ENCODE assay signal across 33 mouse cellular contexts in the genomic region with DNA sequence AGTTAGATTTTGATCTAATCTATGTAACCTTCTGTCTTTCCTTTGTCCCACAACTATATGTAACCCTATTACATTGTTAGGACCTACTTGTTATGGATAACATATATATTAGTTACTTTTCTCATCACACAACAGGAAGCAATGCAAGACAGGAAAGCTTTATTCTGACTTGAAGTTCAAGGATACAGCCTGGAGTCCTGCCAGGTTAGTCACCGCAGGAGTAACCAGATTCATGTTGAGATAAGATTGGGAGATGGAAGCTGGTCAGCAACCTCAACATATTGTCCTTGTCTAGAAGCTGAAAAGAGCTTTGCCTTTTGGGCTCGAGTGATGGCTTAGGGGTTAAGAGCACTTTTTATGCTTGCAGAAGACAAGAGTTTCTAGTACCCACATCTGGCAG. TPM values are rescaled to one million over a fixed set of nuclear protein-coding genes. Genes with fewer than 3 reads are reported as not detected.
DNase-seq lines count a peak whose midpoint lies in the region; ATAC-seq and TF ChIP-seq lines count a peak whose summit lies in the region.
"Had no signal": no experiment of that assay in that cellular context is flagged by ENCODE, and none has a peak within 500 bp of the region (broad histone marks: within the 10 kb centered on the region; RNA-seq: fewer than 3 reads in every experiment).

No protein-coding gene starts in this region.

- DNase-seq in adrenal gland, postnatal 10 days, result peak; percentile 38
- DNase-seq in adrenal gland, adult 8-10 months, result no peak
- peak; percentile 83 for DNase-seq in 416B (ENCODE audit: low read depth)
- DNase-seq in adrenal gland, postnatal 14 days, result peak; percentile 42
- DNase-seq in hindbrain, postnatal 0 days (ENCODE audit: low spot score), result no peak
- DNase-seq: B cell, adult 2 months; cerebellum, adult 11-12 months; cerebellum, adult 8-10 months; cerebellum, postnatal 10 days; cerebellum, postnatal 36 days; embryo, embryonic 11 days; gastrocnemius, postnatal 10 days; gastrocnemius, postnatal 36 days; heart, postnatal 10 days; heart, postnatal 36 days; kidney, adult 18-20 months; kidney, adult 9 months had no signal

- no peaks in the 10 kb centered on the region for H3K36me3 ChIP-seq in hindbrain, postnatal 0 days (ENCODE audit: insufficient read depth, low read length)
- H3K36me3 ChIP-seq: embryonic facial prominence, embryonic 10.5 days; embryonic facial prominence, embryonic 13.5 days; forebrain, embryonic 12.5 days; forebrain, embryonic 15.5 days; heart, embryonic 12.5 days; heart, embryonic 15.5 days; hindbrain, embryonic 10.5 days; hindbrain, embryonic 13.5 days had no signal

- no peak overlapping the region for H3K27ac ChIP-seq in hindbrain, postnatal 0 days
- H3K27ac ChIP-seq: embryonic facial prominence, embryonic 10.5 days; embryonic facial prominence, embryonic 13.5 days; forebrain, embryonic 12.5 days; forebrain, embryonic 15.5 days; heart, embryonic 15.5 days; hindbrain, embryonic 10.5 days; hindbrain, embryonic 13.5 days had no signal

- WGBS in hindbrain, postnatal 0 days, result 68% methylated on average over 2 of the region's 2 CpGs

- H3K9ac ChIP-seq in hindbrain, postnatal 0 days (replicated peaks; ENCODE audit: low read length), result no peak overlapping the region
- H3K9ac ChIP-seq: embryonic facial prominence, embryonic 13.5 days; forebrain, embryonic 12.5 days; forebrain, embryonic 15.5 days; heart, embryonic 12.5 days; heart, embryonic 15.5 days; hindbrain, embryonic 13.5 days had no signal

- no peak for TF ChIP-seq CTCF in hindbrain, postnatal 0 days (IDR thresholded peaks at IDR 0.05; ENCODE audit: low read depth)

- no peak for ATAC-seq in hindbrain, postnatal 0 days
- no peak for ATAC-seq in CD4-positive, CD25-positive, alpha-beta regulatory T cell, adult 4 months
- ATAC-seq: activated CD4-positive, CD25-positive, alpha-beta regulatory T cell, adult 4 months; forebrain, embryonic 15.5 days; hindbrain, embryonic 16.5 days; inflammation-experienced regulatory T-cells, adult 6 months; intestine, embryonic 16.5 days had no signal

- H3K4me1 ChIP-seq in hindbrain, postnatal 0 days (ENCODE audit: insufficient read depth, low read length), result no peaks in the 10 kb centered on the region
- H3K4me1 ChIP-seq: embryonic facial prominence, embryonic 10.5 days; embryonic facial prominence, embryonic 13.5 days; forebrain, embryonic 12.5 days; forebrain, embryonic 15.5 days; heart, embryonic 12.5 days; heart, embryonic 15.5 days; hindbrain, embryonic 10.5 days; hindbrain, embryonic 13.5 days had no signal

- no peaks in the 10 kb centered on the region for H3K9me3 ChIP-seq in hindbrain, postnatal 0 days (ENCODE audit: low read length)
- H3K9me3 ChIP-seq: embryonic facial prominence, embryonic 10.5 days; embryonic facial prominence, embryonic 13.5 days; forebrain, embryonic 12.5 days; forebrain, embryonic 15.5 days; heart, embryonic 15.5 days; hindbrain, embryonic 10.5 days had no signal

- H3K27me3 ChIP-seq in hindbrain, postnatal 0 days (ENCODE audit: insufficient read depth, low read length), result no peaks in the 10 kb centered on the region
- H3K27me3 ChIP-seq: embryonic facial prominence, embryonic 13.5 days; forebrain, embryonic 12.5 days; forebrain, embryonic 15.5 days; heart, embryonic 12.5 days; heart, embryonic 15.5 days; hindbrain, embryonic 13.5 days had no signal

- H3K4me3 ChIP-seq in hindbrain, postnatal 0 days (ENCODE audit: low read length), result no peak overlapping the region
- H3K4me3 ChIP-seq: embryonic facial prominence, embryonic 10.5 days; embryonic facial prominence, embryonic 13.5 days; erythroblast, embryonic 14.5 days; forebrain, embryonic 12.5 days; forebrain, embryonic 15.5 days; heart, embryonic 12.5 days; heart, embryonic 15.5 days; hindbrain, embryonic 10.5 days; hindbrain, embryonic 13.5 days had no signal

- no peak overlapping the region for H3K4me2 ChIP-seq in hindbrain, postnatal 0 days (ENCODE audit: low read depth, low read length)
- H3K4me2 ChIP-seq: embryonic facial prominence, embryonic 13.5 days; forebrain, embryonic 12.5 days; forebrain, embryonic 15.5 days; heart, embryonic 12.5 days; heart, embryonic 15.5 days; hindbrain, embryonic 13.5 days had no signal

RNA-seq across cellular contexts. Expression of a gene that starts 30.3 kb away (rescaled TPM):
- total RNA-seq in adrenal gland, postnatal 10 days (2021), result 1 to 10 TPM; 4.5 to 4.9 TPM
- total RNA-seq in adrenal gland, adult 8-10 months (2022), result 10 to 100 TPM in 1 of 4 experiments, 1 to 10 TPM in 3; 8.0 to 10.3 (median 9.1) TPM
- total RNA-seq in adrenal gland, postnatal 14 days (2021), result 5.3 and 6.6 TPM in 2 replicates
- total RNA-seq in hindbrain, postnatal 0 days (2014; rRNA removed), result 4.3 and 6.5 TPM in 2 replicates
- polyA plus RNA-seq in hindbrain, postnatal 0 days (2015; fragmentation: Nextera tagmentation; extraction: Ambion mirVana), result 5.1 and 6.3 TPM in 2 replicates
- not detected for polyA plus RNA-seq in CD4-positive, CD25-positive, alpha-beta regulatory T cell, adult 4 months (2017; shearing (Covaris generic))
- total RNA-seq: granulocyte monocyte progenitor cell, adult 5-6 weeks had no signal
- polyA plus RNA-seq: erythroblast, embryonic 14.5 days had no signal

RNA-seq across cellular contexts. Expression of a gene that starts 43.5 kb away (rescaled TPM):
- total RNA-seq in adrenal gland, postnatal 10 days (2021), result under 1 TPM; 0.12 to 0.30 TPM
- under 1 TPM in 3 of 4 experiments, not detected in 1; 0.03 to 0.06 (median 0.03) TPM for total RNA-seq in adrenal gland, adult 8-10 months (2022)
- total RNA-seq in adrenal gland, postnatal 14 days (2021), result 0.04 TPM in 1 of 2 replicates, not detected in the other
- total RNA-seq in hindbrain, postnatal 0 days (2014; rRNA removed), result 0.04 and 0.05 TPM in 2 replicates
- polyA plus RNA-seq in hindbrain, postnatal 0 days (2015; fragmentation: Nextera tagmentation; extraction: Ambion mirVana), result 0.04 and 0.05 TPM in 2 replicates
- not detected for polyA plus RNA-seq in CD4-positive, CD25-positive, alpha-beta regulatory T cell, adult 4 months (2017; shearing (Covaris generic))
- total RNA-seq: gastrocnemius, postnatal 36 days; heart, postnatal 10 days; heart, postnatal 36 days; MEL had no signal
- polyA plus RNA-seq: erythroblast, embryonic 14.5 days; inflammation-experienced regulatory T-cells, adult 6 months had no signal

Comparison
In these comparisons a context has a peak if more than half of its experiments do, and no peak if none do; other contexts are left out.
1. DNase-seq: peak in adrenal gland, postnatal 10 days (single experiment), 416B (single experiment) and adrenal gland, postnatal 14 days (single experiment); none in adrenal gland, adult 8-10 months (single experiment) and hindbrain, postnatal 0 days (single experiment).